Mouse (Mus musculus) inflammation-experienced regulatory T-cells (primary cell): ENCODE measurements around the gene Slc25a41. TPM values are rescaled to one million over a fixed set of nuclear protein-coding genes. Genes with fewer than 3 reads are reported as not detected.

ENCODE experiments used
- polyA plus RNA-seq, 2 experiments: library from polyadenylated mRNA; unstranded; fragments of 100-300 nt; shearing (Covaris generic); gene quantifications; one replicate each; pipeline ENCODE4 v1.2.1; 2017

The Slc25a41 gene
- not detected for polyA plus RNA-seq

DNA sequence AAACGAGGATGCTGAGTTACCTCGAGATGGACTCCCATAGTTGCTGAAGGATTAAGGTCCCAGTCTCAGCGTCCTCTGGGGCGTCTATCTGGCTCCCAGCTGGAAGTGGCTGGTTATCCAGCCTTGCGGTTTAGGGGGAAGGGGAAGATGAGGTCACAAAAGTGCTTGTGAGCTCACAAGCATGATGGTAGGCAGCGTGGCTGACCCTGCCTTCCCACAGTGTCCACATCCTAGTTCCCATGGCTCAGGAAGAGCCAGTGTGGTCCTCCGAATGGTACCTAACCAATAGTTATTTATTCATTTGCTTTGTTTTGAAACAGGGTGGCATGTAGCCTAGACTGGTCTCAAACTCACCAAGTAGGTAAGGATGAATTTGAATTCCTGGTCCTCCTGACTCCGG lies at the start of gene Slc25a41:
Slc25a41 (minus strand) TSS at position 101 of the 400 bp plus-strand sequence.

DNA sequence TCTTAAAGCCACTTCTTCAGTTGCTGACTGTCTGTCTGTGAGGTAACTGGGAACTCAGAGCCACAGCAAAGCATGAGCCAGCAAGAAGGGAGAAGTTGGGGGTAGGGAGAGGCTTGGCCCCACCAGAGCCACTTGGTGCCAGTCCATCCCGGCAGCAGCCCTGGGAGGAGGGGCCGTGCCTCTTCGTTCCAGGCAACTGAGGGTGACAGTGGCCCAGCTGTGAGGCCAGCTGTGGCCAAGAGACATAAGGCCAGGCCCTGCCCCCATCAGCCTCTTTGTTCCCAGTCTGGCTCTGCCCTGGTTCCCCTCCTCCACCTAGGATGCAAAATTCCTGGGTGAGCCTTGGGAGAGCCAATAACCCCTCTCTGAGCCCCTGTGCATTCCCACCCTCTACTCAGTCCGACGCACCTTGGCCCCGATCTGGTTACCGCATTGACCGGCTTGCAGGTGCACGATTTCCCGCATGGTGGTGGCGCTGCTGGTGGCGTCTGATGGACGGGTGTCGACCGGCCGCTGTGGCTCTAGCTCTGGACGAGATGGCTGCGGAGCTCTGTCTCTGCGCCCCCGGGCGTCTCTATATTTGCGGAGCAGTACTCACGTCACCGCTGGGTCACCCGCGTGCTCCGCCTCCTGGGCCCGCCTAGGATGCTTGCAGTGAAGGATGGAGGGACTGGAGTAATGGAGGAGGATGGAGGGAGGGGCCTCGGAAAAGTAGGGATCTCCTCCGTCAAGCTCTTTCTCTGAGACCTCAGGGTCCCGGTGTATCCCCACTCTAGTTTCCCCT lies 45.8 kb upstream of the Slc25a41 start, which contains the start of gene Tubb4a:
Tubb4a (minus strand) TSS at position 734 of the 784 bp plus-strand sequence.

DNA sequence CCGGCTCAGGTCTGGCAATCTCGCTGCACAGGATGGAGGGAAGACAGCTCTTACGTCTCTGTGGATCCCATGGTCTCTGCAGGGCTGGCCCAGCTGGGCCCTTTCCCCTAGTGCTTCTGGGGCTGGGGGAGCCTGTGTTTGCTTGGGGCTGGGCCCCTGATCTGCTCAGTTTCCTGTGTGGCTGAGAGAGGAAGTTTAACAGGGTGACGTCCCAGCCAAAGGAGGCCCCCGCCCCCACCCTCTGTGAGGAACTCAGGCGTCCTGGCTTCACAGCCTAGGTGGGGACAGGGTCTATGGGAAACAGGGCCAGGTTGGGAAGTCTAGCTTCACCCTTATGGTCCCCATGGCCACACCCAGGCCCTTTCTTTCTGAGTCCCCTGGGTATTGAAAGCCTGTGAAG lies 36.9 kb upstream of the Slc25a41 start, which contains the start of gene Dennd1c:
Dennd1c (minus strand) TSS at position 179 of the 400 bp plus-strand sequence.

DNA sequence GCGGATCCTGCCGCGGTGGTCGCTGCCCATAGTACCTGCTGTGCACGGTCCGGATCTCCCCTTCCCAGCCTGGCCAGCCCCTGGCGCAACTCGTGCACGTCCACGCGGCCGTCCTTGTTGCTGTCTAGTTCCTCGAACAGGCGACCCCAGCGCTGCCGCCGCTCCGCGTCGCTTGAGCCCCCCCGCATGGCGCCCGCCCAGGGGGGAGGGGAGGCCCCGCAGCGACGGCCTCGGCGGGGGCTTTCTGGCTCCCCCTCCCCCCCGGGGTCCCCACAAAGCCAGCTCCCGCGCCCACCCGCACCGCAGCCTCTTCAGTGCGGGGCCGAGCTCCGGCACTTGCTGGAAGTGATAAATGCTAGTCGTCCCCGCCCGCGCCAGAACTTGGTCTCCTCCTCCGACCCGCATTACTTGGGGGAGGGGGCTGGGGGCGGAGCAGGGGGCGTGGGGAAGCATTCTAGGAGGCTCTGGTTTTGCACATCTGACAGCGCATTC lies 18.1 kb upstream of the Slc25a41 start, which contains the start of gene Slc25a23:
Slc25a23 (minus strand) TSS at position 378 of the 492 bp plus-strand sequence.

DNA sequence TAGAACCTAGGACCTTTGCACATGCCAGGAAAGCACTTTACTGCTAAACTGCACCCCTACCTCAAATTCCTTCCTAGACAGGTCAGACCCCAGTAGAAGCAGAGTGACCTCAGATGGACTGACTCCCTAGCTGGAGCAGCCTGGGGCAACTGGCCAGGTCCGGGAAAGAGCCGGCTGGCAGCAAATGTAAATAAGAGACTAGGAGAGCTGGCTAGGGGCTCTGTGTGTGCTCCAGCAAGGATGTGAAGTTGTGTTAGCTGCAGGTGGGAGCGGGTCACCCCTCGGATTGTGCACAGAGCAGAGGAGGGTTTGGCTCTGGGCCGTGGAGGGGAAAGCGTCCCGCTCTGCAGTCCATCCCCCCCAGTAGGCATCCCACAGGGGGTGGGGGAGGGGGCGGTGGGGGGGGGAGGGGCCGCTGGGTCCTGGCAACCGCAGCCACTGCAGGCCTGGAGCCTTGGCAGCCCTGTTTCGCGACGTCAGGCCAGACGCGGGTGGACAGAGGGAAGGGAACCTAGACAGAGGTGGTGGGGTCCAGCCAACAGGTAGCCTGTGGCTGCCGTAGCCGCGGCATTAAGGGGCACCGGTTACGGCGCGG lies 17.5 kb upstream of the Slc25a41 start, which contains the start of gene Crb3:
Crb3 (plus strand) TSS at position 215 of the 595 bp plus-strand sequence.

DNA sequence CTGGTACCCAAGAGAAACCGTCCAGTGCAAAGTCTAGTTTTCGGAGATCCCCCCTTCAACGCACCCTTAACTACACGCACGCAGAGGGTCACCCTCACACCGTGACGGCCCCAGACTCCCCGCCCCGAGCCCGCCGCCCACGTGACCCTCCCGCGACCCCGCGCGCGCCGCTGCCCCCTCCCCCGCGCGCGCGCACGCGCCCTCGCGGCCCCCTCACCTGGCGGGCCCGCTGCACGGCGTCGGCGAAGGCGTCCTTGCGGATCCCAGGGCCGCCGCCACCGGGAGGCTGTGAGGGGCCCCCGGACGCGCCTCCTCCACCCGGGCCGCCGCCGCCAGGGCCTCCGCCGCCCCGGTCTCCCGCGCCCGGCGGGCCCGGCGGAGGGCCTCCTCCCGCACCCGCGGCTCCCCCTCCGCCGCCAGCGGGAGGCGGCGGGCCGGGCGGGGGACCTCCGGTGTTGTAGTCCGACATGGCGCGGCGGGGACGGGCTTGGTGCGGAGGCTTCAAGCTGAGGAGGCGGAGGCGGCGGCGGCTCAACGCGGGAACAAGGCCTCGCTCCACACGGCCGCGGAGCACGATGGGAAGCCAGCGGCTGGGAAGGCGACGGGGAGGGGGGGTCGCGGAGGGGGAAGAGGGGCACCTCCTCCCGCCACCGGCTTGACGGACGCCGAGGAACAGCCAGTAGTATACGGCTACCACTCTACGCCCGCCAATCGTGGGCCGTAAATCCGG lies 10.4 kb downstream of the Slc25a41 start, which contains the start of gene Khsrp:
Khsrp (minus strand) TSS at position 592 of the 730 bp plus-strand sequence.

DNA sequence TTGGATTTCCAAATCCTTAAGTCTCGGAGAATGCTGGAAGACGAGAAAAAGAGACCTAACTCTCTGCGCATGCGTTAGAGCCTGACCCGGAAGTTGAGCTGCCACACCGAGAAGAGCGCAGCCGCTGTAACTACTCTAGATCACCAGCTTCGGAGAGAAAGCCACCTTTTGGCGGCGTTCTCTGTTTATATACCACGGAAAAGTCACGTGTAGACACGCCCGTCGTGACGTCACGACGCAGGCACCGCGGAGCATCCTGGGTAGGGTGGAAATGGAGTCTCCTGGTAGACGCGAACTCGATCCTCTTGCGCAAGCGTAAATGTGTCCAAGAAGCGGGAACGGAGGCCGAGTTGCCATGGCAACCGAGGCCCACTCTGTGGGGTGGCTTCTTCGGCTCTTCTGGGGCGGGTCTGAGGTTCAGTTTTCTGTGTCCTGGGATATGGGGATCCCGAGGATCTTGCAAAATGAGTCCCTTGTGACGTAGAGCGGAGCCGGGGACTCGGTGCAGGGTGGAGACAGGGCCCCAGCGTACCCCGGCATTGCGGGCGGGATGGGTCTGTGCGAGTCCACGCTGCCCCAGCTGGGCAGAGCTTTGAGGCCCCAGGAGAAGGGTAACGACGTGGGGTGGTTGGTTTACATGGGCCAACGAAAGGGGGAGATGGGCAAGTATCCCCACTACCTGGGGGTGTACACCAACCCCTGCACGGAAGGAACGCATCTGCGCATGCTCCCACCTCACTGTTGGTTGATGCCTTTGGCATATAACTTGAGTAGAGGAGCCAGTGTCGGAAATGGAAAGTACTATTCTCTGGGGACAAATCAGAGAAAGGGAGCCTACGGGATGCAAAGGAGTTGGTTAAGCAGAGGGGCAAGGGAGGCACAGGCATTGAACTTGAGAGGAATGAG lies 30.0 kb downstream of the Slc25a41 start, which contains the start of the genes Gtf2f1 and Gm17949:
Gtf2f1 (minus strand) TSS at position 53 of the 906 bp plus-strand sequence.
Gm17949 (plus strand) TSS at position 234 of the 906 bp plus-strand sequence.

DNA sequence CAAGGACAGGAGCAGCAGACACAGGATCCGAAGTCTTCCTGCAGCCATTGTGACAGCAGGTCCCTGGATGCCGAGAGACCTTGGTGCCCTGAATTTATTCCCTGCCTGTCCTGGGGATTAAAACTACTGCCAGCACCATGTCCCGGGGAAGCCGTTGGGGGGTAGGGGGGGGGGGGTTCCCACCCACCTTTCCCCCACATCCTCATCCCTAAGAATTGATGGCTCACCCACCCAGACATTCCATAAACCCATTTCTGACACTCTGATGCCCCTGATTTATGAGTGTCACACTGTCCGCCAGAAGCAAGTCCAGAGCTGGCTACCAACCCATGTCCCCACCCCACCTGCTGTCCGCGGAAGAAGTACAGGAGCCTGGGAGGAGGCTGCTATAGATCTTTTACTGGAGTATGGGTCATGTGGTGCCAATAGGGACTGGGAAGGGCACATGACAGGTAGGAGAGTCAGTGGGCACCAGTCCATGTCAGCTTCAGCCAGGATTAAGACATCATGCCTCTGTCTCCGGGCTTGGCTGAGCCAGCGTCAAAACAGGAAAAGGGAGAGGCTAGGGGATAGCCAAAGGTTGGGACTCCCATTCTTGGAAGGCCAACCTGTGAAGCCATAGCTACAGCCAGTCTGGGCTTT lies 41.4 kb downstream of the Slc25a41 start, which contains the start of gene Pspn:
Pspn (minus strand) TSS at position 51 of the 642 bp plus-strand sequence.

DNA sequence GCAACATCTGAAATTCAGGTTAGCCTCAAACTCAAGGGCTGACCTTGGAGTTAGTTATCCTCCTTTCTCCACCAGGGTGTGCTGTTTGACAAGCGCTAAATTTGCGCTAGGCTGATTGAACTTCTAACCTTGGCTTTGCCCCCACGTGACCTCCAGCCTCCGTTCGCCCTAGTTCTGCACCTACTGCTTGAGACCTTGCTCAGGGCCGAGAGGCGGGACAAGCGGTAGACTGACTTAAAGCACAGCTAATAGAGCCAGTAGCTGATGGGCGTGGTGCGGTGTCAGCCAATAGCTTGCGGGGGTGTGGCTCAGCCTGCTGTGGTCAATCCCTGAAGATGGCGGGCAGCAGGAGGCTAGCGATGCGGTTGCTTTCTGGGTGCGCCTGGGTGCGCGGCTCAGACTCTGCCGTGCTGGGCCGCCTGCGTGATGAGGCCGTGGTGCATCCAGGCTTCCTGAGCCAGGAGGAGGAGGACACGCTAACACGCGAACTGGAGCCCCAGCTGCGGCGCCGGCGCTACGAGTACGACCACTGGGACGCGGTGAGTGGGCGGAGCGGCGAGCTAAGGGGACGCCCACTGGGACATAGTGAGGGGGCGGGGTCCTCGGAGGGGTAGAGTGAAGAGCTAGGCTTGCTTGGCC lies 44.3 kb downstream of the Slc25a41 start, which contains the start of gene Alkbh7:
Alkbh7 (plus strand) TSS at position 311 of the 639 bp plus-strand sequence.

DNA sequence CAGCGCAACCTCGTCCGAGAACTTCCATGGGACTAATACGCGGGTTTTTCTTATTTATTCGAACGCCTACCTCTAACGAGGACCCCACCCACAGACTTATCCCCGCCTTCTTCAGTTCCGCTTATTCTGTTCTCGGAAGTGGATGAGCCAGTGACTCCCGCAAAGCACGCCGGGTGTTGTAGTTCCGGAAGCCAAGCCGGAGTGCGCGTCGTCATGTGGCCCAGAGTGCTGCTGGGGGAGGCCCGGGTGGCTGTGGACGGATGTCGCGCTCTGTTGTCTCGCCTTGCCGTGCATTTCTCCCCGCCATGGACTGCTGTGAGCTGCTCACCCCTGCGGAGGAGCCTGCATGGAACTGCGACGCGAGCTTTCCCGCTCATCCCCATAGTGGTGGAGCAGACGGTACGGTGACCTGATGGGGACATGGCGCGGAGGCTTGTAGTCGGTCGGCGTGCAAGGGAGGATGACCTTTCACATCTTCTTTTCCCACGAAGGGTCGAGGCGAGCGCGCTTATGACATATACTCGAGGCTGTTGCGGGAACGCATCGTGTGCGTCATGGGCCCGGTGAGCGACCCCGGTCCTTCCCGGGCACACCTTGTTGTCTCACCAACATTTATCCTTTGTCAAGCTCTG lies 51.2 kb downstream of the Slc25a41 start, which contains the start of gene Clpp:
Clpp (plus strand) TSS at position 191 of the 632 bp plus-strand sequence.

Other genes starting within 250 kb of the Slc25a41 start
- 1 to 10 TPM in 1 of 2 experiments, under 1 TPM in 1; 0.64 to 2.1 TPM for gene Rfx2, start 210.6 kb downstream of the Slc25a41 start, polyA plus RNA-seq
- gene Acsbg2, start 167.2 kb downstream of the Slc25a41 start, polyA plus RNA-seq: under 1 TPM; 0.13 to 0.84 TPM
- gene 1700061G19Rik, start 166.2 kb downstream of the Slc25a41 start, polyA plus RNA-seq: under 1 TPM; 0.36 to 0.72 TPM
- gene Mllt1, start 106.2 kb downstream of the Slc25a41 start, polyA plus RNA-seq: 10 to 100 TPM; 37.5 to 38.6 TPM
- gene Acer1, start 59.5 kb downstream of the Slc25a41 start, polyA plus RNA-seq: not detected
- gene Clpp, start 51.3 kb downstream of the Slc25a41 start, polyA plus RNA-seq: 10 to 100 TPM; 70.9 to 88.2 TPM
- gene Alkbh7, start 44.3 kb downstream of the Slc25a41 start, polyA plus RNA-seq: 10 to 100 TPM; 31.4 to 37.2 TPM
- gene Pspn, start 41.6 kb downstream of the Slc25a41 start, polyA plus RNA-seq: 1 to 10 TPM; 1.2 to 2.1 TPM
- gene Gtf2f1, start 30.4 kb downstream of the Slc25a41 start, polyA plus RNA-seq: 10 to 100 TPM; 88.5 to 98.7 TPM
- 1 to 10 TPM; 1.5 to 1.6 TPM for gene Gm17949, start 30.2 kb downstream of the Slc25a41 start, polyA plus RNA-seq
- gene Khsrp, start 10.1 kb downstream of the Slc25a41 start, polyA plus RNA-seq: 10 to 100 TPM; 34.8 to 42.0 TPM
- 1 to 10 TPM; 3.5 to 6.3 TPM for gene Crb3, start 17.5 kb upstream of the Slc25a41 start, polyA plus RNA-seq
- 1 to 10 TPM; 4.1 to 9.8 TPM for gene Slc25a23, start 18.2 kb upstream of the Slc25a41 start, polyA plus RNA-seq
- gene Dennd1c, start 36.9 kb upstream of the Slc25a41 start, polyA plus RNA-seq: 100 to 1,000 TPM; 268 to 282 TPM
- gene Tubb4a, start 46.1 kb upstream of the Slc25a41 start, polyA plus RNA-seq: 1 to 10 TPM; 1.6 to 1.8 TPM
- 10 to 100 TPM in 1 of 2 experiments, 1 to 10 TPM in 1; 5.8 to 14.8 TPM for gene Tnfsf9, start 63.7 kb upstream of the Slc25a41 start, polyA plus RNA-seq
- gene Cd70, start 108.1 kb upstream of the Slc25a41 start, polyA plus RNA-seq: 1 to 10 TPM in 1 of 2 experiments, under 1 TPM in 1; 0.51 to 1.9 TPM
- 10 to 100 TPM in 1 of 2 experiments, 1 to 10 TPM in 1; 8.8 to 23.0 TPM for gene Tnfsf14, start 152.5 kb upstream of the Slc25a41 start, polyA plus RNA-seq
- under 1 TPM; 0.70 to 0.71 TPM for gene C3, start 186.5 kb upstream of the Slc25a41 start, polyA plus RNA-seq
- 10 to 100 TPM; 75.0 to 81.8 TPM for gene Gpr108, start 206.8 kb upstream of the Slc25a41 start, polyA plus RNA-seq
- 1 to 10 TPM; 5.5 to 9.6 TPM for gene Trip10, start 207.8 kb upstream of the Slc25a41 start, polyA plus RNA-seq
- gene Vav1, start 237.4 kb upstream of the Slc25a41 start, polyA plus RNA-seq: 100 to 1,000 TPM; 171 to 245 TPM